Mouse (Mus musculus): ENCODE measurements at regions not wholly inside any gene's neighbourhood (a gene's known extent, or its start where the extent isn't known, plus 50 kb on each side); places are given as distances from the start of the nearest gene placed in this dataset.
"Not testable (repeated sequence)": the region's sequence is repeated elsewhere in the genome, so short reads cannot be mapped to it uniquely, and the experiment has no call there.

GRCm38 (mm10) chr16:89718921-89719320, 147.9 kb upstream of the Krtap11-1 start:
- DNase-seq (ENCODE audit: low read depth, low spot score): peak; percentile 8

DNA sequence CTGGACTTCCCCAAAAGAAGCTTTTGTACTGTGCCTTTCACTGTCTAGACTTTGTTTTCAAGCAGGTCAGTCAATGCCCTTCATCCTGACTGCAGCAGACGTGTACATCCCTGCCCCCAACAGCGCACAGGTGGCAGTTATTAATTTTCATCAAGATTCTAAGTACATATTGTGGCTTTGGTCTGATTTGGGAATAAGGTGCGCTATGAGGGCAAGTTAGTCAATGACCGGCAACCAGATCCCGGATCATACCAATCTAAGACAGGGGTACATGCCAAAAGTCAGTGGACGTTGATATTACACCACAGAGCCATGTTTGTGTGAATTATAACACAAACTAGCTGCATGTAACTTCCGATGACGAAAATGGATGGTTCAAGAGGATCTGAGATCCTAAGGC, 144.7 kb upstream of the Krtap11-1 start:
- not testable (repeated sequence) for DNase-seq (ENCODE audit: low read depth, low spot score)

GRCm38 (mm10) chr16:89704316-89704715, 133.3 kb upstream of the Krtap11-1 start:
- no peak for DNase-seq (ENCODE audit: low read depth, low spot score)

DNA sequence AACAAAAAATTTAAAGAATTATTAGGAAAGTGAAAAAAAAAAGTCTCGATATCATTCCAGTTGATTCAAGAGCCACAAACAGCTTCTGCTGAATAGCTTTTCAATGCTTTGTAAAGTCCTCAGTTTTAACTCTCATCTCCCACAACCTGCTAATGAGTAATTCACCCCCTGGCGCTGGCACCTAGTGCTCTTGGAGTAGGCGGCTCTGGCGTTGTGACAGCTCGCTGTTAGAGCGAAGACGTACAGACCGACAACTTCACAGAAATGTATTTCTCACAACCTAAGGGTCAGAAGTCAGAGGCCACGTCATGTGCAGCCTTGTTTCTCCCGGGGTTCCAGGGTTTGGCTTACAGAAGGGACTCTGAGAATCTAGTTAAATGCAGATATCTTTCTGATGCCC, 132.2 kb upstream of the Krtap11-1 start:
- no peak for DNase-seq (ENCODE audit: low read depth, low spot score)

GRCm38 (mm10) chr16:89702406-89702805, 131.4 kb upstream of the Krtap11-1 start:
- DNase-seq (ENCODE audit: low read depth, low spot score): no peak

DNA sequence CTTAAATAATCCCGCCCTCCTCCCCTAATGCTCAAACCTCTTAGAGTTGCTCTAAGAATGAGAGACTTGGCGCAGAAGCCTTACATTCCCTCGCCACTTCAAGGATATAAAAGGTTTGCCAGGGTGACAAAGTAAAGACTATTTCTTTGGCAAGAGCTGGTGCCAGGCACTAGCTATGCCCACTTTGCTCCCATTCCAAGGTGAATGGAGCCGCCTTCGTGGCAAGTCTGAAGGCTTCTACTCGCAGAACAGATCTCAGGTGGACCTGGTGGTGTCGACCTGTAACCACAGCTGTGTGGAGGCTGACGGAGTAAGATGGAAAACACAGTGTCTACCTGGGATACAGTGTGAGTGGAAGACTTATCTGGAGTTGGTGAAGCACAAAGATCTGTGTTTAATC, 130.8 kb upstream of the Krtap11-1 start:
- no peak for DNase-seq (ENCODE audit: low read depth, low spot score)

DNA sequence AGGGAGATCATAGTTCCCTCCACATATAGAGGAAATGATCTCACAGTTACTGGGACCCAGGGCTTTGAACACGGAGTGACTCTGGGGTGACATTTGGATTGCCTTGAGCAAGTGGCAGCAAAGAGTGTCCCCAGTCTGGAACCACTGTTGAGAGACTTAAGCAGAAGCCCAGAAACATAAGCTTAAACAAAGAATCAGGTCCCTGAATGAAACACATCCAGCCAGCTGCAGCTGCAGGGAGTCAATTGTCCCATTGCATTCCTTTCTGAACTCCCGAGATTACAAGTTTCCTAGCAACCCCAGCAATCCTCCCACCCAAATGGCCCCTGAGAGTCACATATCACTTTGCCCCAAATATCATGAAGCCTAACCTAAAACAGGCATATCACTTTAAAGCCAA, 128.7 kb upstream of the Krtap11-1 start:
- no peak for DNase-seq (ENCODE audit: low read depth, low spot score)

DNA sequence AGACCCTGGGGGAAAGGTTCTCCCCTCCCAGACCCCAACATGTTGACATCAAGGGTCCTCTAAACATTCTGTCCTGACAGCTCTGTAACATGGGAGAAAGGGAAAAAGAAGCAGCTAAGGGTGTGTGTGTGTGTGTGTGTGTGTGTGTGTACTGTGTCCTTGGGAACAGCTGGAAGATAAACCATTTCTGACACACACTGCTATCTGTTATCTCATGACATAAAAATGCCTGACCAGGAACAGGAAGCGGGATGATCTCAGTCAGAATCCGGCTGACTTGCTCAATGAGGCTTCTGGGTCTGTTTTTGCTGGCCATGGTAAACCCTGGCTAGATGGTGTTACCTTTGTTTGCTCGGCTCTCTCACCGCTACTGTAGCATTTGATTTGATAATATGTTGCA, 124.8 kb upstream of the Krtap11-1 start:
- DNase-seq (ENCODE audit: low read depth, low spot score): no peak

GRCm38 (mm10) chr16:89695406-89695805, 124.4 kb upstream of the Krtap11-1 start:
- DNase-seq (ENCODE audit: low read depth, low spot score): no peak

DNA sequence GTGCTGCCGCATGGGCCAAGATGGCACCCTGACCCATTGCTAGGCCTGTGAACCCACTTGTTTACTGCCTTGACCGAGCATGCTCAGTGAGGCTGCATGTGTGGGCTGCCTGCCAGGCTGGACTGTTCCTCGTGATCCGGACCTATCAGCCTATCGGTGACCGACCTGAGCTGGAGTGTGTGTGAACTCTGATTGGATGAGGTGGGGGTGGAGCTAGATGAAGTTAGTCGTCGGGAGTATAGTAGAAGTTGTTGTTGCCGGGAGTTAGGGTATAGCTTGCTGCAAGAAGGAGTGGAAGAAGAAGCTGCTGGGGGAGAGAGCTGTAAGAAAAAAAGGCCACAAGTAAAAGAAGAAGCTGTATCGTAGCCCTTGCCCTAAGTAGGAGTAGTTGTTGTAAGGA, 122.3 kb upstream of the Krtap11-1 start:
- no peak for DNase-seq (ENCODE audit: low read depth, low spot score)

GRCm38 (mm10) chr16:89679438-89679837, 108.5 kb upstream of the Krtap11-1 start:
- no peak for DNase-seq (ENCODE audit: low read depth, low spot score)

DNA sequence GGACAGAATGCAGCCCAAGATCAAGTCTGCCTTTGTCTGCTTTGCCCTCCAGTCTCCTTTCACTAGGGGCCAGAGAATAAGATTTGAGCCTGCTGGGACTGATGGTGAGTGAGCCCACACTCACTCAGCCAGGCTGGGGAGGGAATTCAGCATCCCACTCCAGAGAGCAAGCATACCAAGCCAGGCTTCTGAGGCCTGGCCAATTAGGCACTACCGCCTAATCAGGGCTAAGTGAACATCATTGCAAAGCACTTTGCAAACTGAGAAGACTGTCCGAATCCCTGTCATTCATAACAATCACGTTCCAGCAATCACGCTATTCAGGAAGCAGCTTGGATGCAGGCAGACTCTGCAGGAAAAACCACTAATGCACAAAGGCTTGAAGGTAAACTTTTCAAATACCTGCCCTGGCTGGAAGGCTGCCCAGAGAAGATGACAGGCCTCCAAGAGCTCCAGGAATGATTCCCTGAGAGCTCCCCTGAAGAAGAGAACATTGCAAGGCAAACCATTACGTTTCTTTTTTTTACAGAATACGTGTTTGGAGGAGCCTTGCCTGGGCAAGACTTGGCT, 107.5 kb upstream of the Krtap11-1 start:
- no peak for DNase-seq (ENCODE audit: low read depth, low spot score)

- DNase-seq (ENCODE audit: low read depth, low spot score): no peak
These were observed 104.2 kb upstream of the Krtap11-1 start for GRCm38 (mm10) chr16:89675009-89675785.

GRCm38 (mm10) chr16:89674159-89674902, 103.3 kb upstream of the Krtap11-1 start:
- no peak for DNase-seq (ENCODE audit: low read depth, low spot score)

GRCm38 (mm10) chr16:89671188-89671726, 100.3 kb upstream of the Krtap11-1 start:
- no peak for DNase-seq (ENCODE audit: low read depth, low spot score)

DNA sequence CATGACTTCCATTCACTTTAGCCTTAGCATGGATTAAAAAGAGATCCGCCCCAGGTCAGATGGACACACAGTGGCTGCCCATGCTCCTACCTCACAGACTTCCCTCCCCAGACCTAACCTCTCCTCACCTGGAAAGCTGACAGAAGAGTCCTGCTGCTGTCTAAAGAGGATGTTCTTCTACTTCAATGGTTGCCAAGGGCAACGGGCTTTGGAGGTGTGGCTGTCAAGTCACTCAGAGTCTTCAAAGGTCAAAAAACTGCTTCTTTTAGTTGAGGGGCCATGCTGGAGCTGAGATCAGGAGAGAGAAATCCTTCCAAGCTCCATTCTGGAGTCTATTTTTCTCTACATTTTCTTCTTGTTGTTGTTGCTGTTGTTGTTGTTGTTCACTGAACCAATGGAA, 89.1 kb upstream of the Krtap11-1 start:
- DNase-seq (ENCODE audit: low read depth, low spot score): no peak

GRCm38 (mm10) chr16:89656036-89656435, 85.1 kb upstream of the Krtap11-1 start:
- no peak for DNase-seq (ENCODE audit: low read depth, low spot score)

GRCm38 (mm10) chr16:89648651-89649050, 77.7 kb upstream of the Krtap11-1 start:
- no peak for DNase-seq (ENCODE audit: low read depth, low spot score)

DNA sequence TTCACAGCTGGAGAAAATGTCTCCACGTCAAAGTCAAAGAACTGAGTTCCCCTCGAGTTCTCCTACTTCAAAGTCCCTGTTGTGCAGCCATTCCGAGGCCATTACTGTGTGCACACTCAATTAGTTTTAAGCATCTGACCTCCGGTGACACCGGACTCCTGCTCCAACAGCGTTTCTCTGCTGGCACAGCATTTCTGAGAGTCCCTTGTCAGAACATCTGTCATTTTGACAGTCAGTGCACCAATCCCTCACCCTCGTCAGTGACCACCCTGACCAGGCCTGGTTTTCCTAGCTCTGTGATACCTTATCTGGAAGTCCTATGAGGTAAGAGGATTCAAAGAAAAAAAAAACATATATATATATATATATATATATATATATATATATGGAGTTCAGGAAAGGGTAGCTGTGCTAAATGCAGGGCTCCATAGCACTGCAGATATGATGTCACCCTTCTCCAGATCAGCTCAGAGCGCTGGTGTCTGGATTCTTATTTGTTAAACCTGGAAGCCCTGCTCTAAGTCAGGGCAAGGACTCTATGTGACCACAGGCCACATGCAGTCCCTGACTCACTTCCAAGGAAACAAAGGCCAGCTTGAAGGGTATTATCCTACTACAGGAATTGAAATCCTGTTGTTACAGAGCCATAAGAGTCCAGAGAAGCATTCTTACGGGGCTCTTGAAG, 63.1 kb upstream of the Krtap11-1 start:
- no peak for DNase-seq (ENCODE audit: low read depth, low spot score)

- no peak for DNase-seq (ENCODE audit: low read depth, low spot score)
These were observed 61.2 kb upstream of the Krtap11-1 start for GRCm38 (mm10) chr16:89632114-89632622.

DNA sequence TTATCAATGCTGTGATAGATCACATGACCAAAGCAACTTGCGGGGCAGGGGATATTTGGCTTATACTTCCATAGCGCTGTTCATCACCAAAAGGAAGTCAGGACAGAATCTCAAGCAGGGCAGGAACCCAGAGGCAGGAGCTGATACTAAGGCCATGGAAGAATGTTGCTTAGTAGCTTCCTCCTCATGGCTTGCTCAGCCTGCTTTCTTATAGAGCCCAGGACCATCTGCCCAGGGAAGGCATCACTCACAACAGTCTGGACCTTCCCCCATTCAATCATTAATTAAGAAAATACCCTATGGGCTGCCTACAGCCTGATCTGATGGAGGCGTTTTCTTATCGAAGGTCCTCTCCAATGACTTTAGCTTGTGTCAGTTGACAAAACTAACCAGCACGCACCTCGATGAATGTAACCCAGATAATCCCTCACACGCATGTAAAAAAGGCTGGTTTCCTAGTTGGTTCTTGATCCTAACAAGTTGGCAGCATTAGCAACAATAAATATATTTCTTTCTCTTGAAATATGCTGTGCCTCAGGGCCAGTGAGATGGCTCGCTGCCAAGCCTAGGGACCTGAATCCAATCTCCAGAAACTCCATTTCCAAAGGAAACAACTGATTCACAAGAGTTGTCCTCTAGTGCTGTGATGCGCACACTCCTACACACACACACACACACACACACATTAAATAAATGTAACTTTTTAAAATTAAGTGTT, 60.6 kb upstream of the Krtap11-1 start:
- DNase-seq (ENCODE audit: low read depth, low spot score): no peak
